Mouse (Mus musculus): ENCODE data around the gene Znrf2.

- TF ChIP-seq GATA1 (IDR thresholded peaks at IDR 0.05; ENCODE audit: borderline replicate concordance, low read length) (no peak), FLI1 (IDR thresholded peaks at IDR 0.05; ENCODE audit: low read length) (no peak)
Measured at GRCm38 (mm10) chr6:54852669-54853068, 36.0 kb downstream of the Znrf2 start.
